Mouse (Mus musculus) left cerebral cortex, adult 2 months (tissue): Measurements from ENCODE around the gene Rgp1. TPM values are rescaled to one million over a fixed set of nuclear protein-coding genes. Genes with fewer than 3 reads are reported as not detected.
"Not testable (repeated sequence)": the region's sequence is repeated elsewhere in the genome, so short reads cannot be mapped to it uniquely, and the experiment has no call there.

Experiments used
- DNase-seq, 2 experiments: peaks; one replicate each; pipeline ENCODE4 v3.0.0; 2021 to 2022; ENCODE audit warnings: low spot score in 2 of 2, mixed read lengths in 1 of 2; ENCODE audit errors: extremely low spot score in 1 of 2
- H3K27ac ChIP-seq: fragments of 200-600 bp; 2 replicates; pipeline ENCODE4 v1.8.1; 2022
- H3K4me3 ChIP-seq: fragments of 200-600 bp; 2 replicates; pipeline ENCODE4 v1.8.1; 2022
- CTCF ChIP-seq: fragments of 200-600 bp; IDR thresholded peaks from 2 replicates; pipeline ENCODE4 v1.8.1; 2022; ENCODE audit warnings: antibody characterized with exemption, mild to moderate bottlenecking, moderate library complexity
- intact Hi-C: fragments of 180-260 bp; cut with DNase I; formaldehyde crosslinking; loops from one replicate; pipeline ENCODE4 v1.15.1; 2025
- total RNA-seq, 2 experiments: library from RNA; stranded (reverse); gene quantifications; 2 replicates each; pipeline ENCODE4 v1.2.3; 2021

The Rgp1 gene
- total RNA-seq, 2 experiments from 2014 or later: 49.6 to 55.4 TPM

- no peak within 1 kb of the TSS for H3K4me3 ChIP-seq
- H3K27ac ChIP-seq: no peak within 1 kb of the TSS
- TF ChIP-seq CTCF: no peak; the same call in 1 of the 2 replicates
- DNase-seq: peak in 1 of 2 experiments; percentile 8
- intact Hi-C loops: no loop called here
These were observed 6.2 kb downstream of the Rgp1 start, which contains the start of gene Msmp for GRCm38 (mm10) chr4:43584444-43585416. Msmp (minus strand) TSS chr4:43584494.

- no peak for DNase-seq
- H3K4me3 ChIP-seq: no peak overlapping the region
- intact Hi-C loops: no loop called here
- H3K27ac ChIP-seq: no peak overlapping the region
- TF ChIP-seq CTCF: no peak
These were observed 7.2 kb downstream of the Rgp1 start for GRCm38 (mm10) chr4:43585682-43586081.

GRCm38 (mm10) chr4:43586411-43586810, 7.9 kb downstream of the Rgp1 start:
- no peak overlapping the region for H3K27ac ChIP-seq
- DNase-seq: no peak
- TF ChIP-seq CTCF: no peak
- H3K4me3 ChIP-seq: no peak overlapping the region
- intact Hi-C loops: no loop called here

GRCm38 (mm10) chr4:43587681-43588080, 9.2 kb downstream of the Rgp1 start:
- intact Hi-C loops: no loop called here
- Histone ChIP-seq H3K4me3 (no peak overlapping the region), H3K27ac (no peak overlapping the region)
- TF ChIP-seq CTCF: no peak
- DNase-seq: no peak

GRCm38 (mm10) chr4:43591543-43591942, 13.0 kb downstream of the Rgp1 start:
- no peak for DNase-seq
- intact Hi-C loops: no loop called here
- Histone ChIP-seq H3K27ac (no peak overlapping the region), H3K4me3 (no peak overlapping the region)
- TF ChIP-seq CTCF: no peak

DNA sequence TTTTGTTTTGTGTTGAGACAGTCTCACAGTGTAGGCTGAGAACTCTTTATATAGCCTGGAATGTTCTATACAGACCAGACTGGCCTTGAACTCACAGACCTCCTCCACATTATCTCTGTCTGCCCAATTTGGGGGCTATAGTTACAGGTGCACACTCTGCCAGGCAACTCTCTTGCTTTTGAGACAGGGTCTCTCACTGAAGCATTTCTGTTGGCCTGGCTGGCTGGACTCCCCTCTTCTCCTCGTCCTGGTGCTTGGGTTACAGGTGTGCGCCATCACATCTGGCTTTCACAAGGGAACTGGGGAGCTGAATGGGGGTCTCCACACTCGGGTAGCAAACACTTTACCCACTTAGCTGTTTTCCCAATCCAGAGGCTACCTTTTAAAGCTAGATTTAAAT, 13.4 kb downstream of the Rgp1 start:
- Histone ChIP-seq H3K27ac (no peak overlapping the region), H3K4me3 (no peak overlapping the region)
- TF ChIP-seq CTCF: no peak
- DNase-seq: no peak
- intact Hi-C loops: no loop called here

GRCm38 (mm10) chr4:43593453-43593852, 14.9 kb downstream of the Rgp1 start:
- Histone ChIP-seq H3K4me3 (no peak overlapping the region), H3K27ac (no peak overlapping the region)
- TF ChIP-seq CTCF: no peak
- DNase-seq: no peak
- intact Hi-C loops: no loop called here

- H3K27ac ChIP-seq, H3K4me3 ChIP-seq, DNase-seq, intact Hi-C loops: not testable (repeated sequence)
These were observed 18.1 kb downstream of the Rgp1 start for GRCm38 (mm10) chr4:43596597-43596996.

DNA sequence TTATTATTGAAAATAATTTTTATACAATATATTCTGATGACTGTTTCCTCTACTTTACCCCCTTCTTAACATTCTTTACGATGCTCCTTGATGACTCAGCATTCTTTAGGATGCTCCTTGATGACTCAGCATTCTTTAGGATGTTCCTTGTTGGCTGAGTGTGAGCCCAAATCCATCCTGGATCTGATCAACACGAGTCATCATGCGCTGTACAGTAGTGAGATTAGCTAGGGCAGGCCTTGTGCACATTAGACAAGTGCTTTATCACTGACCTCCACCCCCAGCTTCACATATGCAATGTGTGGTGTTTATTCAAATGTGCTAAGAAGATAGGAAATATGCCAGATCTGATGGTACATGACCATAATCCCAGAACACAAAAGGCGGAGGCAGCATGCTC, 19.7 kb downstream of the Rgp1 start:
- intact Hi-C loops: no loop called here

DNA sequence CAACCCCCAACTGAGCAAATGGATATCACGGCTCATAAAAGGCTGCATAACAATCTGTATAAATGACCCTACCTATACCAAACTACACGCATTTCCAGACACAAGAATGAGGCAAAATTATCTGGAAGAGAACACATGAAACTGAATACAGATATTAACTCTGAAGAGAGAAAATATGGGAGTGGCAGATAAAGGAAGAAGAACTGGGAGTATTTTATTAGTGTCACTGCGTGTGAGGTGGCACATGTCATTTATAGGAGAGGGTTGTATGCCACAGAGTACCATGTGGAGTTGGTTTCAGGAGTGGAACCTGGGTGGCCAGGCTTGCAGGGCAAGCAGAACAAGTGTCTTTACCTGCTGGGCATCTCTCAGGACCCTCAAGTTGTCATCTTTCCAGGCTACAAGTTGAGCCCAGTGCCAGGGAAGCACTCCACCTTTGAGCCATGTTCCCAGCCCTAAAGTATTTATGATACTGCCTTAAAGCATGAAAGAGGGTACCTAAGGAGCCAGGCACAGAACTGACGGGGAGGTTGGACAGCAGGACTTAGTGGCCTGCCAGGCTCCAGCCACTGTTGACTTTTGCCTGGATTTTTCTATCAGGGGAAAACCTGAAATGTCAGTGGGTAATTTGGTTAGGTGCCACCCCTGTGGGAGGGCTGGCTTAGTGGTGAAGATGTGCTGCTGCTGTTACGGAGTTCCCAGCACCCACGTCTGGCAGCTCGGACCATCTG, 20.3 kb downstream of the Rgp1 start:
- TF ChIP-seq CTCF: no peak
- DNase-seq: no peak
- Histone ChIP-seq H3K27ac (no peak overlapping the region), H3K4me3 (no peak overlapping the region)
- intact Hi-C loops: no loop called here

More for the DNA sequence above, 19.7 kb downstream of the Rgp1 start:
- H3K4me3 ChIP-seq: no peak overlapping the region
- TF ChIP-seq CTCF: no peak
- H3K27ac ChIP-seq: no peak overlapping the region
- no peak for DNase-seq

DNA sequence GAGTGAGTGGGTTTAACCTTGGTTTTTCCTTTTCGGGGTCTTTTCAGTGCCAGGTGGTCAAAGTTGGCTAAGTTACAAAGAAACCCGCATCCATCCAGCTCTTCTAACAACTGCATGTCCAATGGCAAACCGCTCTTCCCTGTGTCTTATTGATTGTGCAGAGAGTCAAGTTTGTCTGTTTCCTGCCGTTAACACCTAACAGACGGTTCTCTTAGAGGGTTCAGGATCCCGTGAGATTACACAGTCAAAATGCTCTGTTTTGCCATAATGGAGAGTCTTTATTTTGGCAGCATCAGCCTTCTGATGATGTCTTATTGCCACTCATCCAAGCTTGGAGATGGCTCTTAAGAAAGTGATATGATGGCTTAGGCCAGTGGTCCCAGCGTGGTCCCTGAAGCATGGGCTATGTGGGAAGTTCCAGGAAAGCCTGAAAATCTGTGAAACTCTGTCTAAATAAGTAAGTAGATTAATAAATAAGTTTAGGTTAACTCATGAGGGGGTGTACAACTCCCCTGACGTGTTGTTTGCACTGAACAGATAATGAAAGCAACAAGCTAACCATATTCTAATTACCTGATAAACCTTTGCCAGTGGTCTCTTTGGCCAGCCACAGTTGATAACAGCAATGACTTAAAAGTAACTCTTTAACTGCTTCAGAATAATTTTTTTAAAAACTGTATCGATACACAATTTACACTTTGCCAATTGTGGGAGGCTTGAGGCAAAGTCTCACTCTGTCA, 21.9 kb downstream of the Rgp1 start:
- intact Hi-C loops: no loop called here
- H3K27ac ChIP-seq: no peak overlapping the region
- H3K4me3 ChIP-seq: no peak overlapping the region
- no peak for DNase-seq
- TF ChIP-seq CTCF: no peak

- Histone ChIP-seq H3K4me3 (no peak overlapping the region), H3K27ac (no peak overlapping the region)
- DNase-seq: no peak
- intact Hi-C loops: no loop called here
- TF ChIP-seq CTCF: no peak
These were observed 25.6 kb downstream of the Rgp1 start for GRCm38 (mm10) chr4:43604099-43604498.
